Mouse (Mus musculus): ENCODE measurements around the gene Synpo2.
A peak's percentile ranks its signal among the peaks of the same experiment; 100 is the strongest.

Synpo2 gene

GRCm38 (mm10) chr3:123235921-123236320, at the start of gene Synpo2:
Synpo2 (minus strand) TSS chr3:123236149.
- DNase-seq, result peak; percentile 42 to 45

DNA sequence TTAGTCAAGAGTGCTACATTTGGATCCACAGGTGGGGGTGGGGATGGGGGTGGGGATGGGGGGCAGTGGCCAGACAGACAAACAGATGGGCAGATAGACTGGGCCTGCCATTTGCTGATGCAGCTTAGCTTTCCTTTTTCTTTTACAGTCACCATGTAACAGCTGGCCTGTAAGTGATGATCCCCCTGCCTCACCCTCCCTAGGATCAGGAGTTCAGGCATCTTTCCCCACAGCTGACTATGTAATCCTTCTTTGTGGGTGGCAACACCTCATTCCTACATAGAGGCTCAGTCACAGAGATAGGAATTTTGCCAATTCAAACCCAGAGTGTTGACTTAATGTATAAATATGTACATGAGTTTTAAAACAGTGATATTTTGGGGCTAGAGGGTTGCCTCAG, 49.7 kb upstream of the Synpo2 start:
- no peak for DNase-seq

DNA sequence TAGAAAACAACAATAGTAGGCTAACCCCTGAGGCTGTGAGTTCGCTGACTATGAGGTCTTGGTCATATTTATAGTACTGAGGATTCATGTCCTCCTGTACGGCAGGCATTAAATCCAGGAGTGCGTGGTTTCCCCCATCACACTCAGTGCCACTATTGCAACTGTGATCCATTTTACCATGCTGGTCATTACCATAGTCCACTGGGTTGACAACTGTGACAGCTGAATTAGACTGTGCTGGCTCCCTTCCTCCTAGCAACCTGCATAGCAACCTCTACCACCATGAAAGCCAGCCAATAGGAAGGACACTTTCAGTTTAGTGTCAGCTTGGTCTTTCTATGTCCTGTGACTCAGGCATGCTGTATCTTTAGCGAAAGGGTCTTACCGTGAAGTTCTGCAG, 48.3 kb upstream of the Synpo2 start:
- DNase-seq, result no peak

GRCm38 (mm10) chr3:123282866-123283615, 47.1 kb upstream of the Synpo2 start:
- DNase-seq, result no peak

DNA sequence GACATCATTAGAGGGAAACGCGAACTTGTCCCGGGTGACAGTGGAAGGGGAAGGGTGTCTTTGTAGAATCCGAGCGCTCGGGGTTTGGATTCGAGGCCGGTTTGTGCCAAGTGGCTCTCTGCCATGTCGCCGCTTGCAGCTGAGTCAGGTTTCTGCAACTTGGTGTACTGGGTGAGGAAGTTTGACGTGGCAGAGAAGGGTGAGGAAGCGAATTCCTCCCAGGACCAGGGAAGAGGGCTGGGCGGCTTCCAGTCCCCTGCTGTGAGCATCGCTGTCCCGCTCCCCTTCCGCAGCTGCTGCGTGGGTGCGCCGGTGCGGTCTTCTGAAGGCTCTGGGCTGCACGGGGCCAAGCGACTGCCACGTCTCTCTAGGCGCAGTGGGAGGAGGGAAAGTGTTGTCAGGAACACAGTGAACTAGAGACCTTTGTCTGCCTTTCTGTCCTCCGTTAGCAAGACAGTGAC, 31.8 kb upstream of the Synpo2 start:
- peak; percentile 25 to 46 for DNase-seq

GRCm38 (mm10) chr3:123266753-123267651, 31.1 kb upstream of the Synpo2 start, which contains the start of gene Sec24d:
Sec24d (plus strand) TSS chr3:123267455.
- DNase-seq, result peak; percentile 74 to 81

GRCm38 (mm10) chr3:123264706-123265105, 28.8 kb upstream of the Synpo2 start:
- DNase-seq, result no peak

- no peak for DNase-seq
These were observed 22.8 kb upstream of the Synpo2 start for GRCm38 (mm10) chr3:123258709-123259108.

DNA sequence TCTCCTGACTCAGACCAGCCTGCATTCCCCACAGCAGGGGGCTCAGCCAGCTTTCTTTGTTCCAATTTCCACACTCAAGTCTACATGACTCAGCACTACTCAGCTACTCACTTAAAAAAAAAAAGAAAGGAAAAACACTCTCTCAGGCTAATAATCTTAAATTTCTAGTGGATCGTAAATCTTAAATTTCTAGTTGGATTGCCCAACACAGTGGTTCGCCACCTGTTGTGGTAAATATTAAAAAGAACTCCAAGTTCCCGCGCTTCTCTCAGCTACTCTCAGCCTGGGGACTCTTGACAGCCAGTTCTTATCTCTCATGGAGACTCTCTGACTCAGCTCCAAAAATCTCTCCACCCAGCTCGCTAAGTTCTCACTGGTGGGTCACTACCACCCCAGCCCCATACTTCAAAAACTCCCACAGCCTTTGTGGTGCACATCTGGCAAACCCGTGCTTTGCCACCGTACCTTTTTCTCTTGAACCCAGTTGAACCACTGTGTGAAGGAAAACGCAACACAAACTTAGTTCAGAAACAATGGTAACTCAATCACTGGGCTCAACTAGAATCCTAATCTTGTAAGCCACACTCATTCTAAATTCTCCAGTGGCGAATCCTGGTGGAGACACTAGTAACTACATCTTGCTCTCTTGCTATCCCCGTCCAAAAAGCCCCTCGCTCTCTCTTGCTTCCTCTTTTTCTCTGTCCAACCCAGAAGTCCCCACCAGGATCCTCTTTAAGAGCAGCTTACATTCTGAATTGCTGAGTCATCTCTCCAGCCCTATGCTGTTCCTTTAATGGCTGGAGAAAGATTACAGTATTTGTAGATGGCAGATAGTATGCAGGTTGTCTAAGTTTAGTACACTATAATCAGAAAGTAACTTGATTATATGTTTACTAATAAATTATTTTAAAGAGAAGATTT, 20.5 kb upstream of the Synpo2 start:
- DNase-seq, result no peak

DNA sequence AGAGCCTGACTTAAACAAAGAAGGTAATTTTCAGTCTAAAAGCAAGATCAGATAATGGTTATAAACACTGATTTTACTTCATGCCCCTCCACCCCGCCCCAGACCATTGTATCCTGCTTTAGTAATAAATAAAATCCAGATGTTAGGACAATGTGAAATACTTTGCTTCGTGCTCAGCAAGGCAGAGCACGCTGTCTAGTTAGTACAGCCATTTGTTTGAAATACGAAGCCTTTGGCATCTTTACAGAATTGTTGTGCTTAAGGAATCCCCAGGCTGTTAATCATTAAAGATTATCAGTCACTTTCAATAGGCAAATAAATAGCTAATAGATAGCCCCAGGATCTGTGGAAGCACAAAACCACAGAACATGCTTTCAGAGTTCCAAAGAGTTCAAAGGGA, 9.7 kb upstream of the Synpo2 start:
- DNase-seq, result no peak

- peak; percentile 6 to 10 for DNase-seq
These were observed 8.4 kb upstream of the Synpo2 start for GRCm38 (mm10) chr3:123244376-123244775.

DNA sequence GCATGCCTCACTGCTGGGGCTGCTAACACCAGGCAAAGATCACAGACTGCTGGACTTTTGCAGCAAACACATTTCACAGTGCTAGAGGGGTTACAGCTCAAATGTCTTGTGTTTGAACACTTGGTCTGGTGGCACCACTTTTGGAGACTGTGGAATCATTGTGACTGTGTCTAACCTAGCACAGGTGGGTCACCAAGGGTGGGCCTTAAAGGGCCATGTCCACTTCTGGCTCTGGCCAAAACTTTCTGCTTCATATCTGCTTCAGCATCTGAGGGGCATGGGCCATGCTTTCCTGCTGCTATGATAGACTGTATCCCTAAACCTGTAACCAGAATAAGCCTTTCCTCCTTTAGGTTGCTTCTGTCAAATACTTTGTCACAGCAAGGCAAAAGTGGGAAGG, 1.5 kb upstream of the Synpo2 start:
- DNase-seq, result no peak

DNA sequence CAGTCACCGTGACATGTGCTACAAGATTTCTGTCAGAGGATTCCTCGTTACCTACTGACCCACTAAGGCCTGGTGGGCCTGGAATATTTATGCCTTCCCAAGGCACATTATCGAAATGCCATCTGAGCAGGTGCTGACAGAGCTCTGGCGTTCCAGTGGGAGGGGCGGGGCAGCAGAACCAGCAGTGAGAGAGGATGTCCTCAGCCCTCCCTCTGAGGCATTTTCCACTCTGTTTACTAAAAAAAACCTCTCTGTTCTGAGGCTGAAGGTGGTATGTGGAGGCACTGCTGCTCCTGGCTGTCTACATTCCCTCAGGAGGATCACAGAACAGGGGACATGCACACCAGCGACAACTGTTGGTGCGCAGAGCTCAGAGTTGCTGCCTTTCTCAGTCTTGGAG, 1.1 kb upstream of the Synpo2 start:
- no peak for DNase-seq

GRCm38 (mm10) chr3:123235495-123235894, 454 bp downstream of the Synpo2 start:
- no peak for DNase-seq

DNA sequence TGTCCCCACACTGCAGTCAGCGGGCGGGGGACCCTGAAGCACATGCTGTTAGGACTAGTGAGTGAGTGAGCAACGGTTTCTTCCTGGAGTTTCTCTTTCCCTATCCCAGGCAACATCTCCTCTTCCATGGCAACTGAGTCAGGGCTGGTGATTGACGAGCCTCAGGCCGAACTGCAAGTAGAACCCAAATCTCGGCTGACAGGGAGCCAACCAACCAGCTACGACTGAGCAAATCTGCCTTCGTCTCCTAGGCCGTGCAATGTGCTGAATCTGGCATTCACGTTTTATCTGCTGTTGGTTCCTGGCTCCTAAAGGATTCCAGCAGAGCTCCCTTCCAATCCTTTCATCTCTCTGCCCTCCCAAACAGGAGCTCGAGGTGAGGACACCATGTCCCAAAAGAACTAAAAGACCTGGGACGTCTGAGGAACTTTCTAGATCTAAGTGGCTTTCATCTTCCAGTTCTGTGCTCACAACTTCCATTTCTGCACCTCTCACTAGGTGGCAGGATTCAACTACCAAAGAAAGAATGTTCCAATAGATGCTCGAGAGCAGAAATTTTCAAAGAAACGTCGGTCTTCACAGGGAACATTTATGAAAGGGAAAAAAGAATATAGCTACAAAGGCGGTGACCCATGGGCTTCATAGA, 1.6 kb downstream of the Synpo2 start:
- peak in 1 of 2 experiments; percentile 16 for DNase-seq

- no peak for DNase-seq
These were observed 4.3 kb downstream of the Synpo2 start for GRCm38 (mm10) chr3:123231639-123232038.

DNA sequence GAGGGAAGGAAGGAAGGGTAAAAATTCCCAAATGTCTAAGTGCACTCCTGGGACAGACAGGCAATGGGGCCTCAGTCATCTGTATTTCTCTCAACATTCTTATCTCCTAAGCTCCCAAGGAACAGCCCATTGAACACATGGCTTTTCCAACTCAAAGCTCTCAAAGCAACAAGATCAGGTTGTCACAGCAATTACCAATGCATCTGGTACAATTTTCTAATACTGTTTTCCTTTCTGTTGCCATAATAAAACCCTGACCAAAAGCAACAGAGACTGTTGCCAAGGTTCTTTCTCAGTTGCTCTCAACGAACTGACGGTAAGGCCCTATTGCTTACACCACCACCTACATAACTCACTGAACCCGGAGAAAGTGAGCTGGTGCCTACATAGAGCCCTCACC, 8.7 kb downstream of the Synpo2 start:
- no peak for DNase-seq

DNA sequence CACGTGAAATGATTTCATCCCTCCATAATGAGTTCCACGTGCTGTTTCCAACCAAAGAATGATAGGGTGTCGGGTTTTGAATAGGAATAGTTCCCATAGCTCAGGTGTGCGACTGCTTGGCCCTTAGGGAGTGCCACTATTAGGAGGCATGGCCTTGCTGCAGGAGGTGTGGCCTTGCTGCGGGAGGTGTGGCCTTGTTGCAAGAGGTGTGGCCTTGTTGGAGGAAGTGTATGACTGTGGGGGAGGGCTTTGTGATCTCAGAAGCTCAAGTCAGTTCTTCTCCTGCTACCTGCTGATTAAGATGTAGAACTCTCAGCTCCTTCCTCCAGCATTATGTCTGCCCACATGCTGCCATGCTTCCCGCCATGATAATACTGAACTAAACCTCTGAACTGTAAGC, 17.3 kb downstream of the Synpo2 start:
- DNase-seq, result no peak

DNA sequence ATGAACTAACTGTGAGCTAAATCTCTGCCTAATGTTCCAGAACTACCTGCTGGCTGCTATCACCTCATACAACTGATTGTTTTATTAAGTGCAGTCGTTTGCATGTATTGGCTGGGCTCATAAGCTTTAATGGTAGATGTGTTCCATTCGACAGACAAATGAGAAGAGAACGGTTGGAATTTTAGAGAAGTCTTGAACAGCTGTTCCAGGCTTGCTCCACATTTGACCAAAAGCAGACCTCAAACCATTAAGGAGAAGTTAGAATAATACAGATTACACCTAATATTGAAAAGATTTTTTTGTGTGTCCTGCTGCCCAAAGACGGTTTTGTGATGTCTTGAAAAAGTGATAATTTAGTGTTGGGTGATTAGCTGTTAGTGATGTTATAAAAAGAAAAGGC, 27.1 kb downstream of the Synpo2 start:
- DNase-seq, result no peak

- DNase-seq, result no peak
These were observed 28.6 kb downstream of the Synpo2 start for GRCm38 (mm10) chr3:123207386-123207785.

DNA sequence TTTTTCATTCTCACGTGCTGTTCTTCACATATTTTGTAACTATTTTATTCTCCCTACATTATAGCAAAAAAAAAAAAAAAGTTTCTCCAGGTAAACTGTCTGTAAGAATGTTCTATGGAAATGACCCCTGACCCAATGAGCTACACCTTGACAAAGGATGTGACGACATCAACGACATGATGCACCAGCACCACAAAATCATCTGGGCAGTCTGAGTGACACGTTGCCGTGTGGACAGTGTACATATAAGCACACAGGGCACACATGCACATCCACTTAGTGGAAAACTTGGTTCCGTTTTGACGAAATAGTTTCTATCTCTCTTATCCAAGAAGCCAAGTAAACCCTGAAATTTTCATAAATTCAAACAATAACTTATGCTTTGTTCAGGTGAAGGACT, 30.5 kb downstream of the Synpo2 start:
- DNase-seq, result no peak

- no peak for DNase-seq
These were observed 30.9 kb downstream of the Synpo2 start for GRCm38 (mm10) chr3:123205065-123205464.

Measured in spleen, adult 18-20 months (tissue).